Comparison of ENCODE assay signal across 18 mouse cellular contexts in the genomic region with DNA sequence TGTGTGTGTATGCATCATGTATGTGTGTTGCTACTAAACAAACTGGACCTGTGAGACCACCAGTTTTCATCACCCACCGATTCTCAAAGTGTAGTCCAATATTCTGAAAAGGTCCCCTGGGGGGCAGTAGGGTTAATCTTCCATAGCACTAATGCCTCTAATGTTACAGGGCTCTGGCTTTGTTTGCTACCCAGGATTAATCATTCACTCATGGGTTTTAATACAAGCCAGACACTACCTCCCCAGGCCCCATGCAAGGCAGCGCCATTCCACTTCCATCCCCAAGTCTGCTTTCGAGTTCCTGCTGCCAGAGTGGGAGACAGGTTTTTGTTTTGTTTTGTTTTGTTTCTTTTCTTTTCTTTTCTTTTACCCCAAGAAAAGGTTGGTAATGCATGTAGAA.
A peak's percentile ranks its signal among the peaks of the same experiment; 100 is the strongest.
DNase-seq lines count a peak whose midpoint lies in the region; ATAC-seq and TF ChIP-seq lines count a peak whose summit lies in the region.
"Had no signal": no experiment of that assay in that cellular context is flagged by ENCODE, and none has a peak within 500 bp of the region (broad histone marks: within the 10 kb centered on the region; RNA-seq: fewer than 3 reads in every experiment).

No protein-coding gene starts in this region.

- H3K36me3 ChIP-seq in midbrain, embryonic 11.5 days (ENCODE audit: control insufficient read depth, insufficient read depth, low read length), result no peaks in the 10 kb centered on the region
- H3K36me3 ChIP-seq in midbrain, embryonic 14.5 days (ENCODE audit: control insufficient read depth, insufficient read depth, low read length), result no peaks in the 10 kb centered on the region
- no peaks in the 10 kb centered on the region for H3K36me3 ChIP-seq in intestine, postnatal 0 days (ENCODE audit: control insufficient read depth, insufficient read depth)
- no peaks in the 10 kb centered on the region for H3K36me3 ChIP-seq in hindbrain, embryonic 13.5 days
- H3K36me3 ChIP-seq: heart, embryonic 13.5 days had no signal

- no peaks in the 10 kb centered on the region for H3K27me3 ChIP-seq in midbrain, embryonic 11.5 days (ENCODE audit: control insufficient read depth, insufficient read depth, low read length)
- H3K27me3 ChIP-seq in midbrain, embryonic 14.5 days (ENCODE audit: control insufficient read depth, insufficient read depth, low read length), result no peaks in the 10 kb centered on the region
- H3K27me3 ChIP-seq in intestine, postnatal 0 days (replicated peaks; ENCODE audit: control insufficient read depth, insufficient read depth, low read length), result no peaks in the 10 kb centered on the region
- no peaks in the 10 kb centered on the region for H3K27me3 ChIP-seq in hindbrain, embryonic 13.5 days
- H3K27me3 ChIP-seq: heart, embryonic 13.5 days had no signal

- 17% methylated on average over 3 of the region's 3 CpGs for WGBS in midbrain, embryonic 11.5 days
- WGBS in midbrain, embryonic 14.5 days, result 21% methylated on average over 3 of the region's 3 CpGs
- 25% methylated on average over 3 of the region's 3 CpGs for WGBS in intestine, postnatal 0 days
- 27% methylated on average over 3 of the region's 3 CpGs for WGBS in hindbrain, embryonic 13.5 days

- TF ChIP-seq CTCF in intestine, postnatal 0 days (IDR thresholded peaks at IDR 0.05; ENCODE audit: low read depth), result no peak

- H3K4me3 ChIP-seq in midbrain, embryonic 11.5 days (ENCODE audit: low read depth, low read length), result no peak overlapping the region
- no peak overlapping the region for H3K4me3 ChIP-seq in midbrain, embryonic 14.5 days (replicated peaks; ENCODE audit: low read depth, low read length)
- no peak overlapping the region for H3K4me3 ChIP-seq in intestine, postnatal 0 days (ENCODE audit: low read depth, low read length)
- no peak overlapping the region for H3K4me3 ChIP-seq in hindbrain, embryonic 13.5 days
- H3K4me3 ChIP-seq: heart, embryonic 13.5 days had no signal

- H3K9ac ChIP-seq in midbrain, embryonic 11.5 days (ENCODE audit: low read length), result no peak overlapping the region
- no peak overlapping the region for H3K9ac ChIP-seq in midbrain, embryonic 14.5 days (replicated peaks; ENCODE audit: low read length)
- no peak overlapping the region for H3K9ac ChIP-seq in intestine, postnatal 0 days (ENCODE audit: low read depth, low read length)
- no peak overlapping the region for H3K9ac ChIP-seq in hindbrain, embryonic 13.5 days
- H3K9ac ChIP-seq: heart, embryonic 13.5 days had no signal

- peak; percentile 79 for DNase-seq in midbrain, embryonic 11.5 days (ENCODE audit: low spot score, missing footprints)
- no peak for DNase-seq in midbrain, embryonic 14.5 days
- DNase-seq in kidney, adult 18-20 months, result peak; percentile 40
- DNase-seq in kidney, postnatal 25 days, result peak; percentile 48 to 69
- peak; percentile 28 for DNase-seq in yolk sac, embryonic 10.5 days (ENCODE audit: low spot score)
- DNase-seq in adrenal gland, postnatal 10 days, result no peak
- DNase-seq: adrenal gland, adult 2 months; cerebellum, adult 9-11 months; gastrocnemius, postnatal 14 days; lung, postnatal 4 days; thymus, postnatal 4 days had no signal

- H3K4me1 ChIP-seq in midbrain, embryonic 11.5 days (ENCODE audit: control insufficient read depth, insufficient read depth, low read length), result 0 out of 2 replicates have a peak, but pooled peaks cover 2% of the 10 kb centered on the region
- H3K4me1 ChIP-seq in midbrain, embryonic 14.5 days (ENCODE audit: control insufficient read depth, insufficient read depth, low read length), result no peaks in the 10 kb centered on the region
- no peaks in the 10 kb centered on the region for H3K4me1 ChIP-seq in intestine, postnatal 0 days (replicated peaks; ENCODE audit: control insufficient read depth, insufficient read depth, low read length)
- H3K4me1 ChIP-seq in hindbrain, embryonic 13.5 days (replicated peaks), result no peaks in the 10 kb centered on the region; the same call in 1 of the 2 replicates

- H3K27ac ChIP-seq in midbrain, embryonic 11.5 days (ENCODE audit: low read depth, low read length), result no peak overlapping the region
- H3K27ac ChIP-seq in midbrain, embryonic 14.5 days (replicated peaks; ENCODE audit: low read depth, low read length), result no peak overlapping the region
- H3K27ac ChIP-seq in intestine, postnatal 0 days (ENCODE audit: low read depth, low read length), result no peak overlapping the region
- no peak overlapping the region for H3K27ac ChIP-seq in hindbrain, embryonic 13.5 days
- H3K27ac ChIP-seq: heart, embryonic 13.5 days; stomach, postnatal 0 days had no signal

- no peaks in the 10 kb centered on the region for H3K9me3 ChIP-seq in midbrain, embryonic 11.5 days (ENCODE audit: control insufficient read depth, low read length)
- no peaks in the 10 kb centered on the region for H3K9me3 ChIP-seq in midbrain, embryonic 14.5 days (ENCODE audit: control insufficient read depth, low read length)
- no peaks in the 10 kb centered on the region for H3K9me3 ChIP-seq in intestine, postnatal 0 days (ENCODE audit: control insufficient read depth)
- no peaks in the 10 kb centered on the region for H3K9me3 ChIP-seq in hindbrain, embryonic 13.5 days
- H3K9me3 ChIP-seq: heart, embryonic 13.5 days had no signal

- H3K4me2 ChIP-seq in midbrain, embryonic 11.5 days, result no peak overlapping the region
- no peak overlapping the region for H3K4me2 ChIP-seq in midbrain, embryonic 14.5 days (ENCODE audit: low read length)
- no peak overlapping the region for H3K4me2 ChIP-seq in intestine, postnatal 0 days (replicated peaks; ENCODE audit: low read depth)
- H3K4me2 ChIP-seq in hindbrain, embryonic 13.5 days, result no peak overlapping the region
- H3K4me2 ChIP-seq: heart, embryonic 13.5 days had no signal

- no peak for ATAC-seq in midbrain, embryonic 11.5 days (ENCODE audit: low FRiP score)
- ATAC-seq in midbrain, embryonic 14.5 days (ENCODE audit: low FRiP score, low TSS enrichment), result no peak
- ATAC-seq in intestine, postnatal 0 days, result no peak
- no peak for ATAC-seq in hindbrain, embryonic 13.5 days (ENCODE audit: low FRiP score)
- ATAC-seq: forebrain, embryonic 16.5 days; intestine, embryonic 16.5 days; midbrain, embryonic 16.5 days had no signal

Comparison
In these comparisons a context has a peak if more than half of its experiments do, and no peak if none do; other contexts are left out.
1. DNase-seq: peak in midbrain, embryonic 11.5 days (single experiment), kidney, adult 18-20 months (single experiment), kidney, postnatal 25 days (2 of 2) and yolk sac, embryonic 10.5 days (single experiment); none in midbrain, embryonic 14.5 days (single experiment) and adrenal gland, postnatal 10 days (single experiment).